Mouse (Mus musculus) liver, embryonic 14 days (tissue): ENCODE results near the gene Olfr917. TPM values are rescaled to one million over a fixed set of nuclear protein-coding genes. Genes with fewer than 3 reads are reported as not detected.

Source experiments
- polyA plus RNA-seq: library from polyadenylated mRNA; depleted of rRNA; stranded (reverse); fragments of >200 nt; gene quantifications from 2 replicates; pipeline ENCODE4 v1.2.3, GENCODE M21; 2012; rRNA removed

The Olfr917 gene
- not detected in 2 replicates for polyA plus RNA-seq

GRCm38 (mm10) chr9:38665742-38666141, at the start of gene Olfr917:
Olfr917 (minus strand) TSS chr9:38665842.

DNA sequence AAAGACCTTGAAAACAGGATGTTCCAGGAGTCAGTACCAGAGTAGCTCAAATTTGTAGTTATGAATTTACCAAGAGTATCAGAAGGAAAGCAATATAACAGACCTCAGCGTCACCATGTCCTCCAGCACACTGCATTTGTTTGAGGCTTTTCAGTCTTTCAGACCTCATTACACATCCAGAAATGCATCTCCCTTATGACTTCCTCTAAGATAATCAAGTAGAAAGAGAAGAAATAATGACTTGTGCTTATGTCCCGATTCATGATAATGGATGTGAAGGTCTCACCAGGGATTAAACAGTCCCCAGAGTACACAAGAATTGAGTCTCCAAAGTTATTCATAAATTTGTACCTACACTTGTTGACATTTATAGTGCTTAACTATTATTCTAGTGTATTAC, 8.9 kb upstream of the Olfr917 start, which contains the start of gene Olfr918:
Gene Olfr918, minus strand, starts transcription at position 101 of the 400 bp plus-strand sequence.

DNA sequence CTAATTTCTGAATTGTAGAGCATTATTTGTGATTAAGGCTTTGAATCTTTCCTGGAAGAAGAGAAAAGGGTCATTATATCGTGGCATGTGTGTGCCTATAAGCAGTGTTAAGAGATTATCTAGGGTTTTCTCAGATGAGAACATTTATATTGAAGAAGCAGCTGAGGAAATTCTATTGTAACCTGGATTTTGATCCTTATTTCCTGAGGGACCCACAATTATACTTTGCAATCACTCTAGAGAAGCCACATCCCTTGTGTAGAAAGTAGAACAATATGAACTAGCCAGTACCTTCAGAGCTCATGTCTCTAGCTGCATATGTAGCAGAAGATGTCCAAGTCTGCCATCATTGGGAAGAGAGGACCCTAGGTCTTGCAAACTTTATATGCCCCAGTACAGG, 5.9 kb downstream of the Olfr917 start, which contains the start of gene Olfr916:
Gene Olfr916, minus strand, starts transcription at position 101 of the 400 bp plus-strand sequence.

Other genes with a start within 250 kb of the Olfr917 start
- not detected in 2 replicates for gene Olfr901, start 236.4 kb downstream of the Olfr917 start, polyA plus RNA-seq
- not detected in 2 replicates for gene Olfr902, start 218.2 kb downstream of the Olfr917 start, polyA plus RNA-seq
- gene Olfr904, start 202.7 kb downstream of the Olfr917 start, polyA plus RNA-seq = not detected in 2 replicates
- gene Olfr905, start 194.7 kb downstream of the Olfr917 start, polyA plus RNA-seq = not detected in 2 replicates
- not detected in 2 replicates for gene Olfr906, start 178.8 kb downstream of the Olfr917 start, polyA plus RNA-seq
- not detected in 2 replicates for gene Olfr907, start 170.0 kb downstream of the Olfr917 start, polyA plus RNA-seq
- not detected in 2 replicates for gene Olfr911-ps1, start 144.3 kb downstream of the Olfr917 start, polyA plus RNA-seq
- gene Olfr910, start 128.0 kb downstream of the Olfr917 start, polyA plus RNA-seq = not detected in 2 replicates
- not detected in 2 replicates for gene Olfr912, start 85.7 kb downstream of the Olfr917 start, polyA plus RNA-seq
- not detected in 2 replicates for gene Olfr913, start 73.1 kb downstream of the Olfr917 start, polyA plus RNA-seq
- gene Olfr914, start 60.7 kb downstream of the Olfr917 start, polyA plus RNA-seq = not detected in 2 replicates
- gene Olfr916, start 6.0 kb downstream of the Olfr917 start, polyA plus RNA-seq = not detected in 2 replicates
- not detected in 2 replicates for gene Olfr918, start 8.8 kb upstream of the Olfr917 start, polyA plus RNA-seq
- gene Olfr919, start 37.8 kb upstream of the Olfr917 start, polyA plus RNA-seq = not detected in 2 replicates
- 4.3 and 5.0 TPM in 2 replicates for gene Vwa5a, start 52.4 kb upstream of the Olfr917 start, polyA plus RNA-seq
- 0.03 and 0.05 TPM in 2 replicates for gene Olfr920, start 86.5 kb upstream of the Olfr917 start, polyA plus RNA-seq
- not detected in 2 replicates for gene Olfr921, start 107.2 kb upstream of the Olfr917 start, polyA plus RNA-seq
- not detected in 2 replicates for gene Olfr922, start 148.8 kb upstream of the Olfr917 start, polyA plus RNA-seq
- gene Olfr923, start 160.7 kb upstream of the Olfr917 start, polyA plus RNA-seq = not detected in 2 replicates
- not detected in 2 replicates for gene Olfr924, start 178.6 kb upstream of the Olfr917 start, polyA plus RNA-seq
- gene Olfr26, start 189.2 kb upstream of the Olfr917 start, polyA plus RNA-seq = not detected in 2 replicates
- not detected in 2 replicates for gene Olfr926, start 211.3 kb upstream of the Olfr917 start, polyA plus RNA-seq